Mouse (Mus musculus): ENCODE measurements at regions not wholly inside any gene's neighbourhood (a gene's known extent, or its start where the extent isn't known, plus 50 kb on each side); places are given as distances from the start of the nearest gene placed in this dataset.

- no peak overlapping the region for H3K4me2 ChIP-seq (ENCODE audit: low read length)
- H3K27ac ChIP-seq (ENCODE audit: low read length) = no peak overlapping the region
- H3K4me3 ChIP-seq (ENCODE audit: low read depth, low read length) = no peak overlapping the region
- H3K4me1 ChIP-seq (ENCODE audit: control insufficient read depth, insufficient read depth, low read length) = no peaks in the 10 kb centered on the region
- no peaks in the 10 kb centered on the region for H3K36me3 ChIP-seq (ENCODE audit: control insufficient read depth, insufficient read depth, low read length)
- no peak overlapping the region for H3K9ac ChIP-seq (ENCODE audit: low read depth, low read length)
- no peaks in the 10 kb centered on the region for H3K9me3 ChIP-seq (replicated peaks; ENCODE audit: control insufficient read depth, low read length, poor library complexity, severe bottlenecking)
- no peak for ATAC-seq
- H3K27me3 ChIP-seq (ENCODE audit: control insufficient read depth, insufficient read depth, low read depth, low read length) = no peaks in the 10 kb centered on the region
Observed at GRCm38 (mm10) chr13:82187196-82187595, 404.3 kb downstream of the Cetn3 start.

DNA sequence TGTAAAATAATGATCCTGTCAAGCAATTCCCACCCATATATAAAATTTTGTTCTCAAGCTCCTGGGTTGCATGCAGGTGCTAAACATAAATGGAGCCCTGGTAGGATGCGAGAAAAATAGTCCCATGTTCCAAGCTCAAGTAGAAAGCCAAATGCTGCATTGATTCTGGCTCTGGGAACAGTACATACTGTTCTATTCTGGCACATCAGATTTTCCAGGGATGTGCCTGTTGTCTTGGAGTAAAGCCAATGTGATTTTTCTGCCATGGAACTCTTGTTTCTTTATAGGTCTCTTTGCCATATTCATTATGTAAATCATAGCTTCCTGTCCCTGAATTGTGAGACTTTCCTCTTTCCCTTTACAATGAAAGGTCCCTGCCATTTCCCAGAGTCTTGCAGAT lies 417.9 kb downstream of the Cetn3 start:
- H3K4me3 ChIP-seq (ENCODE audit: low read depth, low read length) = no peak overlapping the region
- no peak overlapping the region for H3K27ac ChIP-seq (ENCODE audit: low read length)
- H3K36me3 ChIP-seq (ENCODE audit: control insufficient read depth, insufficient read depth, low read length) = no peaks in the 10 kb centered on the region
- H3K9ac ChIP-seq (ENCODE audit: low read depth, low read length) = no peak overlapping the region
- 83% methylated on average over 1 of the region's 1 CpGs for WGBS
- H3K9me3 ChIP-seq (replicated peaks; ENCODE audit: control insufficient read depth, low read length, poor library complexity, severe bottlenecking) = no peaks in the 10 kb centered on the region
- H3K4me2 ChIP-seq (ENCODE audit: low read length) = no peak overlapping the region
- no peaks in the 10 kb centered on the region for H3K27me3 ChIP-seq (ENCODE audit: control insufficient read depth, insufficient read depth, low read depth, low read length)
- no peak for ATAC-seq
- no peaks in the 10 kb centered on the region for H3K4me1 ChIP-seq (ENCODE audit: control insufficient read depth, insufficient read depth, low read length)

DNA sequence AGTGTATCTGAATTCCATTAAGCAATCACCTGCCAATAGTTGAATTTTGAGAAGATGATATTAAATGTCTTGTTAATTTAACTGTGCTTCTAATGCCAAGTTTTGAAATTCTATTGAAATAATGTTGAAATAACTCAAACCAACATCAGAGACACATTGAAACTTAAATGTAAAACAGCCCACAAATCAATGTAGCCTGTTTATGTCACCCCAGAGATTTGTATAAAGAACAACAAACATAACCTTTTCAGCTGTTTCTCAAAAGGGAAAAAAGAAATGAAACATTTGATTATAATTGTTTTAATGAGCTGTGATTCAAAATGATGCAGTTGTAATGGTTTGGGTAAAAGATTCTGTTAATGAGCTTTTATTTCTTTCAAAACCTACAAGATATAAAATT lies 442.6 kb downstream of the Cetn3 start:
- Histone ChIP-seq H3K27ac (ENCODE audit: low read length) (no peak overlapping the region), H3K36me3 (ENCODE audit: control insufficient read depth, insufficient read depth, low read length) (no peaks in the 10 kb centered on the region), H3K9me3 (replicated peaks; ENCODE audit: control insufficient read depth, low read length, poor library complexity, severe bottlenecking) (no peaks in the 10 kb centered on the region), H3K27me3 (ENCODE audit: control insufficient read depth, insufficient read depth, low read depth, low read length) (no peaks in the 10 kb centered on the region), H3K4me1 (ENCODE audit: control insufficient read depth, insufficient read depth, low read length) (no peaks in the 10 kb centered on the region), H3K4me3 (ENCODE audit: low read depth, low read length) (no peak overlapping the region), H3K4me2 (ENCODE audit: low read length) (no peak overlapping the region), H3K9ac (ENCODE audit: low read depth, low read length) (no peak overlapping the region)
- no peak for ATAC-seq

DNA sequence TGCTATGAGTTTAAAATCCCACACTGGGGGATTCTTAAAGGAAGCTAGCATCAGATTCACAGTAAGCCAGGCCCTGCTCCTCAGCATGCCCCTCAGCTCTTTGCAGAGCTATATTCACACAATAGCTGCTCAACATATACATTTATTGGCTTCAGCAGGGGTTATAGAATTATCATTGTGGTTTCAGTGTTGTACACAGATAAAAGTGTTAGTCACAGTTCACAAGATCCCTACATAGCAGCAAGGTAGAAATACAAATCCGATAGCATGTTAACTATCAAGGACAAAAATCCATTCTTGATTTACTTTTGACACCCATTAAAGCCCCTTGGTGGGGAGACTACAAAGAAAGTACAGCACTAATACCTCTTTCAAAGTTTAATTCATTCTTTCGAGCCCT lies 451.0 kb downstream of the Cetn3 start:
- Histone ChIP-seq H3K27me3 (ENCODE audit: control insufficient read depth, insufficient read depth, low read depth, low read length) (no peaks in the 10 kb centered on the region), H3K9me3 (replicated peaks; ENCODE audit: control insufficient read depth, low read length, poor library complexity, severe bottlenecking) (no peaks in the 10 kb centered on the region), H3K4me1 (ENCODE audit: control insufficient read depth, insufficient read depth, low read length) (no peaks in the 10 kb centered on the region), H3K27ac (ENCODE audit: low read length) (no peak overlapping the region), H3K4me2 (ENCODE audit: low read length) (no peak overlapping the region), H3K9ac (ENCODE audit: low read depth, low read length) (no peak overlapping the region), H3K4me3 (ENCODE audit: low read depth, low read length) (no peak overlapping the region), H3K36me3 (ENCODE audit: control insufficient read depth, insufficient read depth, low read length) (no peaks in the 10 kb centered on the region)
- no peak for ATAC-seq
- WGBS = 64% methylated on average over 2 of the region's 2 CpGs

- Histone ChIP-seq H3K27me3 (ENCODE audit: control insufficient read depth, insufficient read depth, low read depth, low read length) (no peaks in the 10 kb centered on the region), H3K36me3 (ENCODE audit: control insufficient read depth, insufficient read depth, low read length) (no peaks in the 10 kb centered on the region), H3K9me3 (replicated peaks; ENCODE audit: control insufficient read depth, low read length, poor library complexity, severe bottlenecking) (no peaks in the 10 kb centered on the region), H3K9ac (ENCODE audit: low read depth, low read length) (no peak overlapping the region), H3K4me3 (ENCODE audit: low read depth, low read length) (no peak overlapping the region), H3K27ac (ENCODE audit: low read length) (no peak overlapping the region), H3K4me2 (ENCODE audit: low read length) (no peak overlapping the region), H3K4me1 (ENCODE audit: control insufficient read depth, insufficient read depth, low read length) (no peaks in the 10 kb centered on the region)
- ATAC-seq = no peak
- 94% methylated on average over 1 of the region's 1 CpGs for WGBS
Observed at GRCm38 (mm10) chr13:82246231-82246630, 463.4 kb downstream of the Cetn3 start.

GRCm38 (mm10) chr13:82250361-82250760 lies 467.5 kb downstream of the Cetn3 start:
- Histone ChIP-seq H3K27ac (ENCODE audit: low read length) (no peak overlapping the region), H3K4me2 (ENCODE audit: low read length) (no peak overlapping the region), H3K4me3 (ENCODE audit: low read depth, low read length) (no peak overlapping the region), H3K27me3 (ENCODE audit: control insufficient read depth, insufficient read depth, low read depth, low read length) (no peaks in the 10 kb centered on the region), H3K9ac (ENCODE audit: low read depth, low read length) (no peak overlapping the region), H3K4me1 (ENCODE audit: control insufficient read depth, insufficient read depth, low read length) (no peaks in the 10 kb centered on the region), H3K9me3 (replicated peaks; ENCODE audit: control insufficient read depth, low read length, poor library complexity, severe bottlenecking) (no peaks in the 10 kb centered on the region), H3K36me3 (ENCODE audit: control insufficient read depth, insufficient read depth, low read length) (no peaks in the 10 kb centered on the region)
- no peak for ATAC-seq
- WGBS = 95% methylated on average over 6 of the region's 6 CpGs

- no peaks in the 10 kb centered on the region for H3K27me3 ChIP-seq (ENCODE audit: control insufficient read depth, insufficient read depth, low read depth, low read length)
- no peak for ATAC-seq
- no peak overlapping the region for H3K9ac ChIP-seq (ENCODE audit: low read depth, low read length)
- WGBS = 91% methylated on average over 1 of the region's 1 CpGs
- no peak overlapping the region for H3K4me3 ChIP-seq (ENCODE audit: low read depth, low read length)
- H3K36me3 ChIP-seq (ENCODE audit: control insufficient read depth, insufficient read depth, low read length) = no peaks in the 10 kb centered on the region
- H3K4me1 ChIP-seq (ENCODE audit: control insufficient read depth, insufficient read depth, low read length) = no peaks in the 10 kb centered on the region
- H3K4me2 ChIP-seq (ENCODE audit: low read length) = no peak overlapping the region
- no peaks in the 10 kb centered on the region for H3K9me3 ChIP-seq (replicated peaks; ENCODE audit: control insufficient read depth, low read length, poor library complexity, severe bottlenecking)
- H3K27ac ChIP-seq (ENCODE audit: low read length) = no peak overlapping the region
Observed at GRCm38 (mm10) chr13:82258491-82258935, 475.6 kb downstream of the Cetn3 start.

DNA sequence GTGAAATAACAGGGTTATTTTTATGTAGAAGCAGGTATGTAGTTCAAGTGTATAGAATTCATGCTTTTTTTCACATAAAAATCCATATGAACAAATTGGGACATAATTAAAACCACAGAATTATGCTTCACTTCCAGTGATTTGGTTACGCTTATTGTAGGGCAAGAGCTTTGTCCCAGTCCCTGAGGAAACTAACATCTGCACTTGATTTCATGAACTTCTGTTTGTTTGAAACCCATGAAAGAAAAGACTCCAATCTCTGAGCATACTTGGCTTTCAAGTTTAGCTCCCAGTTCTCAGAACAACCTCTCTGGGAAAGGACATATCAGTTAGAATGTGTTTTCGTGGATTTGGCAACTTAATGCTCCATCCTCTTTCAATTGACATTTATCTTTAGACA lies 481.4 kb downstream of the Cetn3 start:
- no peak overlapping the region for H3K4me2 ChIP-seq (ENCODE audit: low read length)
- WGBS = 73% methylated on average over 2 of the region's 2 CpGs
- H3K4me3 ChIP-seq (ENCODE audit: low read depth, low read length) = no peak overlapping the region
- no peaks in the 10 kb centered on the region for H3K9me3 ChIP-seq (replicated peaks; ENCODE audit: control insufficient read depth, low read length, poor library complexity, severe bottlenecking)
- H3K27ac ChIP-seq (ENCODE audit: low read length) = no peak overlapping the region
- no peak for ATAC-seq
- peaks cover 3% of the 10 kb centered on the region; the same call in 1 of the 2 replicates for H3K4me1 ChIP-seq (ENCODE audit: control insufficient read depth, insufficient read depth, low read length)
- H3K36me3 ChIP-seq (ENCODE audit: control insufficient read depth, insufficient read depth, low read length) = no peaks in the 10 kb centered on the region
- no peaks in the 10 kb centered on the region for H3K27me3 ChIP-seq (ENCODE audit: control insufficient read depth, insufficient read depth, low read depth, low read length)
- no peak overlapping the region for H3K9ac ChIP-seq (ENCODE audit: low read depth, low read length)

GRCm38 (mm10) chr13:82265170-82265569 lies 482.3 kb downstream of the Cetn3 start:
- Histone ChIP-seq H3K27me3 (ENCODE audit: control insufficient read depth, insufficient read depth, low read depth, low read length) (no peaks in the 10 kb centered on the region), H3K9me3 (replicated peaks; ENCODE audit: control insufficient read depth, low read length, poor library complexity, severe bottlenecking) (no peaks in the 10 kb centered on the region), H3K9ac (ENCODE audit: low read depth, low read length) (no peak overlapping the region), H3K27ac (ENCODE audit: low read length) (no peak overlapping the region), H3K4me2 (ENCODE audit: low read length) (no peak overlapping the region), H3K36me3 (ENCODE audit: control insufficient read depth, insufficient read depth, low read length) (no peaks in the 10 kb centered on the region), H3K4me1 (ENCODE audit: control insufficient read depth, insufficient read depth, low read length) (peaks cover 3% of the 10 kb centered on the region; the same call in 1 of the 2 replicates), H3K4me3 (ENCODE audit: low read depth, low read length) (no peak overlapping the region)
- 17% methylated on average over 3 of the region's 3 CpGs for WGBS
- ATAC-seq = peak; percentile 62; the same call in 1 of the 2 replicates

GRCm38 (mm10) chr13:82265736-82266135 lies 482.9 kb downstream of the Cetn3 start:
- Histone ChIP-seq H3K27ac (ENCODE audit: low read length) (no peak overlapping the region), H3K36me3 (ENCODE audit: control insufficient read depth, insufficient read depth, low read length) (no peaks in the 10 kb centered on the region), H3K4me2 (ENCODE audit: low read length) (no peak overlapping the region), H3K9me3 (replicated peaks; ENCODE audit: control insufficient read depth, low read length, poor library complexity, severe bottlenecking) (no peaks in the 10 kb centered on the region), H3K9ac (ENCODE audit: low read depth, low read length) (no peak overlapping the region), H3K27me3 (ENCODE audit: control insufficient read depth, insufficient read depth, low read depth, low read length) (no peaks in the 10 kb centered on the region), H3K4me1 (ENCODE audit: control insufficient read depth, insufficient read depth, low read length) (peaks cover 3% of the 10 kb centered on the region; the same call in 1 of the 2 replicates), H3K4me3 (ENCODE audit: low read depth, low read length) (no peak overlapping the region)
- 80% methylated on average over 2 of the region's 2 CpGs for WGBS
- peak; percentile 68; the same call in 1 of the 2 replicates for ATAC-seq

Measured in midbrain, embryonic 16.5 days (tissue).